Mouse (Mus musculus) cerebellum, postnatal 36 days (tissue): ENCODE measurements around the gene Map4k4.

Experiments used
- DNase-seq, 2 experiments: peaks; one replicate each; pipeline ENCODE4 v3.0.0; 2021 to 2022; ENCODE audit warnings: mixed read lengths in 2 of 2

Gene Map4k4

DNA sequence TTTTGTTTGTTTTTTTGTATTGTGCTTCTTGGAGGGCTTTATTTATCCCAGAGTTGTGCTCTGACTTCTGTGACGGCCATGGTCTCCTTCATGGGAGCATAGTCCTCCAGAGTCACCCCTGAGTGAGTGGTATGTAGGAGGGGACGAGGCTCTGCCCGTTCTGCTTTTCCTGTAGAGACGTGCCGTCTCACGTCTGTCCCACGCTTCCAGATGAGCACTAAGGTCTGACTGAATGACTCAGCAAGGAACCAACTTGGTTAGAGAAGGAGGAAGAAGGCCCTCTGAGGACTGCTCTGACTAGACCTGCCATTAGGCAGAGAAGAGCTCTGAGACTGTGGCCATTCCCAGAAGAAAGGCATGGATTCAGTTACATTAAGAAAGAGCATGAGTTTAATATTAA lies 68.3 kb downstream of the Map4k4 start:
- no peak for DNase-seq

DNA sequence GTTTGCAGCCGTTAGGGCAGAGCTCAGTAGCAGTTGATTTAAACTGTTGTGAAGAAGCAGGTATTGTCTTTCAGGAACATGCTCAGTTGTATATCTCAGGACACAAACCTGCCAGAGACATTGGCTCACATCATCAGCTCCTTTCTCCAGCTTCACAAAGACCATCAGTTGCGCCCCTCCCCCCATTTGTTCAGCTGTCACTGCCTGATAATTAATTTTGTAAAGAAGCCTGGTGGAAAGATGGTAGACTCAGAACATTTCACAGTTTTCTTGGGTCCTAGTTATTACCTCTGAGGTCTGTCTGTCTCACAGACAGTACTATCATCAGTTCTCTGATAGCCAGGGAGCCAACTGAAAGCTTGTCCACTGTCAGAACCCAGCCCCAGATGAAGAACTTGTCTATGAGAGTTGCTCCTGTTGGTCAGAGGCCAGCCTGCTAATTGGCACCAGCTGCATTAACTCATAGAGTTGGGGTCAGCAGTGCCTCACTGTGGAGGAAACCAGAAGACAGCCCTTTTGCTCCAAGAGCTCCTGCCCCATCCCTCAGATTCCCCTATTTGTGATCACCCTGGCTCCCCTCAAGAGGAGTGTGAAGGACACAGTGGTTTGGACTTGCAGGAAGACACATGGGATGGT lies 69.2 kb downstream of the Map4k4 start:
- no peak for DNase-seq

DNA sequence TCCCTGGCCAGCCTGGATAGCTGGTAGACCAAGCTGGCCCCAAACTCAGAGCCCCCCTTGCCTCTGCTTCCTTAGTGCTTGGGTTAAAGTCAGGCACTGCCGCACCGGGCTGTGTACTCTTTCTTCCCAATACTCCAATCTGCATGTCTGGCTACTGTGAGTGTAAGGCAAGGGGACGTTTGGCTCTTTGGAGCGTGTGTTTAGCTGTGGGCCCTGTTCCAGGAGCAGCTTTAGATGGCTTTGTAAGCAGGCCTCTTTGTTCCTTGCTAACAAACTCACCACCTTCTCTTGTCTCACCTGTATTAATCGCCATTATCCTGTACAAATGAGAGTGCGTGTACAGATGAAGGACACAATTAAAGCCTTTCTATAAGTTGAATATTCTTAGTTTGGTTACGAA lies 71.7 kb downstream of the Map4k4 start:
- DNase-seq, result no peak

DNA sequence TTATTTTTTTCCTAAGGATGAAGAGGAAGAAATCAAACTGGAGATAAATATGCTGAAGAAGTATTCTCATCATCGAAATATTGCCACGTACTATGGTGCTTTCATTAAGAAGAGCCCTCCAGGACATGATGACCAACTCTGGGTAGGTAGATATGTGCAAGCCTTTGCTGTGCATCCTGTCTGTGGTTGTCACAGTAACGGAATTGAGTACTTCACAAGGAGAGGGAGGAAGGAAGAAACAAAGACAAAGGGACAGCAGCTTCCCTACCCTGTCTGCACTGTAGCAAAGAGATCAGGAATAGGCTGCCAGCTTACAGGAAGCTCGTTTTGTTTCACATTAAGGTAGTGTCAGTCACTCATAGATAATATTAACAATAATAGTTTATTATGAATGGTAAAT lies 73.2 kb downstream of the Map4k4 start:
- no peak for DNase-seq

DNA sequence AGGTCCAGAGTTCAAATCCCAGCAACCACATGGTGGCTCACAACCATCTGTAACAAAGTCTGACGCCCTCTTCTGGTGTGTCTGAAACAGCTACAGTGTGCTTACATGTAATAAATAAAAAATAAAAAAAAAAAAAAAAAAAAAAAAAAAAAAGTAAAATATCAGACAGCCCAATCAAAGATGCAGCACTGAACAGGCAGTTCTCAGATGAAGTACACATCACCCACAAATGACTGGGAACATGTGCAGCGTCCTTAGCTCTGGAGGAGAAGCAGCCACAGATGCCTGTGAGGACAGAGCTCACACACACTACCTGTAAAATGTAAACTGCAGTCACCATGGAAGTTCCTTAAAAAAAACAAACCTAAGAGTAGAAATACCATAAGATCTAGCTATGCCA lies 74.3 kb downstream of the Map4k4 start:
- no peak for DNase-seq

DNA sequence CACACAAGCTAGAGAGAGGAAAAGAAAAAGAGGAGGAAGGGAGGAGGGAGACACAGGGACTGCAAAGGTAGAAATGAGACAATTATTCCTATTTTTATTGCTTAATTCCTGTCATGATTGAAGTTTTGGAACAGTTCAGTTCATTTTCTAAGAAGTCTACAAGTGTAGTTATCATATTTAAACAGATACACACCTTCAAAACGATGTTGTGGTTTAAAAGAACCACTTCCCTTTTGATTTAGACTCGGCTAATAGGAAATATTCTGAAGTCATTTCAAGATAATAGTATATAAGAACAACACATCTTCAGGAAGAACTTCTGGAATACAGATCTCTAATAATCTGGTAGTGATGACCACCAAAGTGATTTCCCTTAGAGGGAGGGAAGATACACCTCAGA lies 75.4 kb downstream of the Map4k4 start:
- DNase-seq, result no peak

DNA sequence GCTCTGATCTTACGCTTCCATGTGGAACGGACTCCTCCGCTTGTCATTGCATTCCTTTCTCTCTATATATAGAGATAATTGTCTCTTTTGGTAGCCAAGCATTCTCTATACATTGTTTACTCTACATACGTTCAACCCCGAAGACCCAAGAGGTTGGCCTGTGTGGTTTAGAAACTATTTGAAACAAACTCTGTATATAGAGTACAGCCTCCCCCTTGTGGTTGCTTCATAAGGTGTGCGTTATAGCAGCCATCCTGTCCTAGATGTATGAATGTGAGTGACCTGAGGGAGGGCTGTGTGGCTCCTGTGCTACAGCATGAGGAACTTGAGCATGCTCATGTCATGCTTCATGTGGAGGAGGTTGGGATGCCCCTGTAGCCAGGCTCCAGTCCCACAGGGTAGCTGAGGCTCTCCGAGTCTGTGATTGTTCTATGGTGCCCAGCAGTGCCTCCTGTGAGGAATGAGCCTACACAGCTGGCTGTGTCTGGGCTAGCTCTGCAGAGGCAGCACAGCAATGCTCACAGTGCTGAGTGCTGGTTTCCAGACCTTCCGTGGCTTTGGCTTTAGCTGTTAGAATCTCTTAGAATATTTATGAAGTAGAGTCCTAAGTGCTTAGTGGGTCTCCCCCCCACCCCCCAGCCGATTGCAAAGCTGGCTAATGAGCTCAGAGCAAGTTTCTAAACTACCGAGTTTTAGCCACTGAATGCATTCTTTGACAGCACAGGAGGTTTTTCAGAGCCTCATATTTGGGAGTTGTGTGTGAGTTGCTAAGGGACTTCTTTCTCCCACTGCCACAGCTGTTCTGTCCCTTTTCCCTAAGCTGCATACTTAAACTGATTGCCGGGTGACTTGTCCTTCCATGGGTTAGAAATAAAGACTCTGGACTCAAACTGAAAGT lies 76.4 kb downstream of the Map4k4 start:
- no peak for DNase-seq

DNA sequence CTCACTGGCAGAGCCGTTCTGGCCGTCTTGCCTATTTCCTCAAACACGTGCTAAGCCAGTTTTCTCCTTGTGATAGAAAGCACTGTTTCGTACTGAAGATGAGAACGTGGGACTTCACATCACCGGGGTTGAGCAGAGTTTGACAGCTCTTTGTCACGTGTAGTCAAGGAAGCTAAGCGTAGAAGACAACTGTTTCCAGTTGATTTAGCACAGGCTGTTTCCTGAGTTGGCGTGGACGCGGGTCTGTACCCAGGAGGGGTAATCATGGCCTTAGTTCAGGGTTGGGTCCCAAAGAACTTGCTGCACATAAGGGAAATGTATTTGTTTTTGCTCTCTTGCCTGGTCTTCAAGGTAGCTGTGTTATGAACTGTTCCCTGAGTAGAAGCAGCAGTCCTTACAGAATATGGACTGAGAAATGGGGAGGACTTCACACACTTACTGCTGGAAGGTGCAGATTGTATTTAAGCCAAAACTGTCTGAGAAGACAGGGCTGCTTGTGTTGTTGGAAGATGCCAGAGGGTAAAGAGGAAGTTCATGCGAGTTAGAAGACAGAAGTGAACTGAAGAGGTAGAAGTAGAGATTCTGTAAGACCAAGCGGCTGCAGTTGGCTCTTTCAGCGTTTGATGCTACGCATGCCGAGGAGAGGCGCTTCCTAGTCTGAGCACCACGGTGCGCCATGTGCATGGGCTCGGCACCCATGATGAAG lies 78.2 kb downstream of the Map4k4 start:
- DNase-seq, result no peak

DNA sequence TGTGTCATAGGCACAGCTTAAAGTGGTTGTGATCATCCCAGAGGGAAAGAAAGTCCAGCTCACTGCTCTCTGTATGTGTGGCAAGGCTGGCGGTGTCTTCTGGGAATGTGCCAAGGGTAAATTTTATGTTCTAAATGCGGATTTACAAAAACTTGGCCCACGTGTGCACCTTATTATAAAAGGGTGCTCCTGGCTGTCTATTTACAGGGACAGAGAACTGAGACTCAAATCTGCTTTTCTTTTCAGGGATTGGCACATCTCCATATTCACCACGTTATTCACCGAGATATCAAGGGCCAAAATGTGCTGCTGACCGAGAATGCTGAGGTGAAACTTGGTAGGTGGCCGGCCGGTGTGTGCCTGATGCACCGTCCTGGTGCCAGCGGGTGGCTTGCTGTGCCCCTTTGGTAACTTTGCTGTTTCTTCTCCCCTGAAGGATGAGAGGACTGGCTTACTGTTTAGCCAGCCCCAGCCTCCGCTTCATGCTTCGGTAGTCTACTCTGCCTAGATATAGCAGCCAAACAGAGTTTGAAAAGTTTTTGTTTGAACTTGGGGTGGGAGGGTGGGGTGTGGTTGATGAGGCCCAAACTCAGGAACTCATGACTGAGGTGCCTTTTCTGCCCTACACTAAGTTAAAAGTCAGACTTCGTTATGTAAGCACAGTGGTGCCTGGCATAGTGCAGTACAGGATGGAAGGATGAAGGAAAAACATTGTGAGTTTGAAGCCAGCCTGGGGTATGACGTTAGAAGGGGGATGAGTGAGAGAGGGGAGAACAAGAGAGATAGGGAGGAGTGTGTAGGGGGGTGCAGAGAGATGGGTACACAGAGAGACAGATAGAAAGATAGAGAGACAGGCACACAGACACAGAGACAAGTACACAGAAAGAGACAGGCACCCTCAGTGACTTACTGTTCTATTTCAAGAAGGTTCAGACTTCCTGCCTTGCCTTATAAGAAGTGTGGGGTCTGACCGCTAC lies 79.9 kb downstream of the Map4k4 start:
- no peak for DNase-seq

DNA sequence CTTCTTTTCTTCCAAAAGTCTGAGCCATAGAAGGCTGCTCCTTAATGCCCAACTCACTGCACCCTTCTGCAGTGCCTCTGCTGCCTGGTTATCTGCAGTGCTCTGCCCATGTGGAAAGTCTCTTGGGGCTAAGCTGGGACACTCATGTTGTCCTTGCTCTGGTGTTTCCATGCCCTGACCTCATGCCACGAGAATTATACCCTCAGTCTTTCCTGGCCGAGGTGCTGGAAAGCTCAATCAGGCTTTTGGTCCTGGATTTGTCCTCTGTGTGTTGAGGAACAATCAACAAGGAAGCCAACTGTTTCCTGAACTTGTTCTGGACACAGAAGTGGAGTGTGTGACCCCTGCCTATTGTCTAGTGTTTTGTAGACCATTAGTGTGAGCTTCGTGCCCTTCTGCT lies 81.3 kb downstream of the Map4k4 start:
- DNase-seq, result no peak

DNA sequence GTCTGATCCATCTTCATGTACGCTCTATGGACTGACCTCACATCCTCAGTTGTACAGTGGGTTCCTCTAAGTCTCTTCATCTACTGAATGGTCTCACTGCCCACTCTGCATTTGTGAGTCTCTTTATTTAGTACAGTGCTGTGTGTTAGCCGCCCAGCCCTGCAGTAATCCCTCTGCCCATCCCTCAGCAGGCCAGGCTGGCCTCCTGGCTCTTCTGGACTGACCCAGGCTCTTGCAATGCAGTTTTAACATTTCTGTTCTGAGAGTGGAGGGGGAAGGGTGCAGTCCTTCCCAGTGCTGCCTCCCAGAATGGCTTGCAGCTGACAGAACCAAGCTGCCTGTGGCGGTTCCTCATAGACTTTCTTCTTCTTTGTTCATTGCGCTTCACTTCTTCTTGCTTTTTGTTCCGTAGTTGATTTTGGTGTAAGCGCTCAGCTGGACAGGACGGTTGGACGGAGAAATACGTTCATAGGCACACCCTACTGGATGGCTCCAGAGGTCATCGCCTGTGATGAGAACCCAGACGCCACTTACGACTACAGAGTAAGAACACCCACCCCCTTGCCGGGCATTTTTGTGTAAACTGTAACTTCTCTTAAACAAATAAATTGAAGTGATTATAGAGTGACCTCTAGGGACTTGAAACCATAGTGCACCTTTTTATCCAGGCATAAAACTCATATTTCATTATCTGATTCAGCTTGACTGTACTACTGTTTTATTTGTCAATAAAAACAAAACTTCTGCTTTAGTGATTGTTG lies 82.2 kb downstream of the Map4k4 start:
- DNase-seq, result no peak

DNA sequence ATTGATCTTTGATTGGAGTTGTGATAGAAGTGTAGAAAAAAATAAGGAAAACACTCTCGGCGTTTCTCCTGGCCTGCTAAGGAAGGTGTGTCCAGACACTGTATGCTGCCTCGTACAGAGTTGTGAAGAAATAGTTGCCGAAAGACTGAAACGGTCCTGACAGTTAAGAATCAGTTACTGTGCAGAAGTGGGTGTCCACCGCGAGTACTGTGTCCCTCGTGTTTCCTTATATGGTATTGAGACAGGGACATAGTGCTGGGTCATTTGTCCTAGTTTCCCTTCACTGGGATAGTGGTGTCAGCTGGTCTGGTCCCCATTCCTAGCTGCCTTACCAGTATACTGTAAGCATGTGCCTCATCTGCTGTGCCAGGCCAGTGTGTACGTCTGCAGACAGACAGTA lies 83.6 kb downstream of the Map4k4 start:
- DNase-seq, result no peak

DNA sequence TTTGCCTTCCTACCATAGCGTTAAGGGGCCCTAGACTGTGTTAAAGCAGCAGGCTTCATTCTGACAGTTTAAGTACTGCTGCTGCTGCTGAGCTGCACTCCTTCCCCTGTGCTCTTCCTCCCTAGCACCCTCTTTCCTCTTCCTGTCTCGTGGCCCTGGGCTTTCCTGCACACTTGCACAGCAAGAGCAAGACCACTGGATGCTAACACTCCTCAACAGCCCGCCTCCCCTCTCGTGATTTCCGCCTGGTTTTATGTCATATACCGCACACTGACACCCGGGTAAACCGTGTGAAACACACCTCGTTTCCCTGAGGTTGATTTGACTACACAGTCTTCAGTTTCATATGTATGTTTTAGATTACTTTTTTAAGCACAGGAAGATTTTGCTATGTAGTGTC lies 86.1 kb downstream of the Map4k4 start:
- DNase-seq, result no peak

DNA sequence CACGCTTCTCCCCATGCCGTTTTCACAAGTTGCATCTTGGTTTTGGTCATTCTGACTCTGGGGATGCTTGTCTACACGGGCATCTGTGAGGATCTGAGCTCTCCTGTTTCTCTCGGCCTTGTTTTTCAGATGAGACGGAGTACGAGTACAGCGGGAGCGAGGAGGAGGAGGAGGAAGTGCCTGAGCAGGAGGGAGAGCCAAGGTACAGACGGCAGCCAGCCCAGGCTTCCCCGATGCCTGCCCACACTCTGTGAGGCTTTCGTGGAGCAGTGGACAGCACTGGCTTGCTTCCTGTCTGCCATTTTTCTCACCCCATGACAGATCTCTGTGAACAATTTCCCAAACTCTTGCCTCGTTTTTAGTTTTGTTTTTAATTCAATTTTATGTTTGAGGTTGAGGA lies 88.1 kb downstream of the Map4k4 start:
- no peak for DNase-seq

DNA sequence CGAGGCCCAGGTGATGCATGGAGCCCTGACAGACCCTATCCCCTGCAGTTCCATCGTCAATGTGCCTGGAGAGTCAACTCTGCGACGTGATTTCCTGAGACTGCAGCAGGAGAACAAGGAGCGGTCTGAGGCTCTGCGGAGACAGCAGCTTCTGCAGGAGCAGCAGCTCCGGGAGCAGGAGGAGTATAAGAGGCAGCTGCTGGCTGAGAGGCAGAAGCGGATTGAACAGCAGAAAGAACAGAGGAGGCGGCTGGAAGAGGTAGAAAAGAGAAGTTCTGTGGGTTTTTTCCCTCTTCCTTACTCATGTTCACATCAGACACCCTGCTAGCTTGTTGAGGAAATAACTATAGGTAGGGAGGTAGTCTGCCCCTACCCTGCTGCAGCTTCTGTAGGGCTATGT lies 89.3 kb downstream of the Map4k4 start:
- DNase-seq, result no peak

DNA sequence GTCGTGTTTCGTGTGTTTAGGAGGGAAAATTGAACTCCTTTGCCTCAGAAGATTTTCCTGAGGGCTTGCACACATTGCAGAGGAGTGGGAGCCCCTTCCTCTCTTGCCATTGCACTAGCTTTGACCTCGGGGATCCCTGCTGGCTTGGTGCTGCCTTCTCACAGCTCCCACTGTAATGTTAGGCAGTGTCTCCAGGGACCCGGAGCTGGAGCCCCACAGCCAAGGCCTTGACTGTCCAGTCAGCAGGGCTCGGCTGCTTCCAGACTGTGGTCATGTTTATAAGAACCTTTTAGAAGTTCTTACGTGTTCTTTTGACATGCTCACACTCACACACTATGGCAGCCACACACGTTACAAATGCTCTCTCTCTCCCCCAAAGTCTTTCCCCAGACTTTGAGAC lies 93.2 kb downstream of the Map4k4 start:
- DNase-seq, result no peak

DNA sequence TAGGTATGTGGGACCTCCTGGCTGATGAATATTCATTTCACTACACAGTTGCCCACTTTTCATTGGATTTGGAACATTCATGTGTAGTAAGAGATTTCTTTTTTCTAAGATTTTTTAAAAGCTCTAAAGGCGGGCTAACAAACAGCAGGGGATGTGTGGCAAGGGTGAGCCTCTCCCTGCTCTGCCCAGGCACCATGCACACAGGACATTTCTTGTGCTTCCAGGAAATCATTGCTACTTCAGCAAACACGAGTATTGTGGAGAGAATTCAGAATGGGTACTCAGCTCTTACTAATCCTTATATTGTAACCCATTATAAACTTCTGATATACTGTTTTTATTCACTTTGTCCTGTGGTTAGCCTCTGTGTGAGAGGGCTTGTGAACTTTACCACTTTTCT lies 94.9 kb downstream of the Map4k4 start:
- no peak for DNase-seq

DNA sequence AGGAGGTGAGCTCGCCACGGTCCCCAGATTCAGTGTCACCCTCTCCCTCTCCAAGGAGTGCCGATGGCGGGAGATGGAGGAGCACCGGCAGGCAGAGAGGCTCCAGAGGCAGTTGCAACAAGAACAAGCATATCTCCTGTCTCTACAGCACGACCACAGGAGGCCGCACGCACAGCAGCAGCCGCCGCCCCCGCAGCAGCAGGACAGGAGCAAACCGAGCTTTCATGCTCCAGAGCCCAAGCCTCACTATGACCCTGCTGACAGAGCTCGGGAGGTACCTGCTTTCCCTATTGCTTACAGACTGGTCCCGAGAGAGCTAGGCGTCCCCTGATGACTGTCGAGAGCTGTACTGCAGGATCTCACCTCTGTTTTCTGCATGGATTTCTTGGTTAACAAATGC lies 99.8 kb downstream of the Map4k4 start:
- DNase-seq, result no peak

DNA sequence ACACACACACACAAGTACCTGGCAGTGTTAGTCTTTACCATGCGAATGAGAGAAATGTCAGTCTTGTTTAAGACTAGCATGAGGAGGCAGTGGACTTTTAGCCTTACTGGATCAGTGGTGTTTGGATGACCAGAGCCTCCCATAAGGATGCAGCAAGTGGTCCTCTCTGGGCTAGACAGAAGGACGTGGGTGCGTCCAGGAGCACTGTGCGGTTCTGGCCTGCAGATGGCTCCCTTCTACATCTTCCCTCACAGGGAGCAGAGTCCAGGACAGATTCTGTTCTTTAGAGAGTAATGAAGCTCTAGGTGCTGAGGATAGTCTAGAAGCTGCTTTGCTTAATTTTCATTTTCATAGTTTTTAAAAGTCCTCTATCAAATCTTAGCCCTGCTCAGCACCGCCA lies 100.2 kb downstream of the Map4k4 start:
- peak; percentile 54 to 60 for DNase-seq

DNA sequence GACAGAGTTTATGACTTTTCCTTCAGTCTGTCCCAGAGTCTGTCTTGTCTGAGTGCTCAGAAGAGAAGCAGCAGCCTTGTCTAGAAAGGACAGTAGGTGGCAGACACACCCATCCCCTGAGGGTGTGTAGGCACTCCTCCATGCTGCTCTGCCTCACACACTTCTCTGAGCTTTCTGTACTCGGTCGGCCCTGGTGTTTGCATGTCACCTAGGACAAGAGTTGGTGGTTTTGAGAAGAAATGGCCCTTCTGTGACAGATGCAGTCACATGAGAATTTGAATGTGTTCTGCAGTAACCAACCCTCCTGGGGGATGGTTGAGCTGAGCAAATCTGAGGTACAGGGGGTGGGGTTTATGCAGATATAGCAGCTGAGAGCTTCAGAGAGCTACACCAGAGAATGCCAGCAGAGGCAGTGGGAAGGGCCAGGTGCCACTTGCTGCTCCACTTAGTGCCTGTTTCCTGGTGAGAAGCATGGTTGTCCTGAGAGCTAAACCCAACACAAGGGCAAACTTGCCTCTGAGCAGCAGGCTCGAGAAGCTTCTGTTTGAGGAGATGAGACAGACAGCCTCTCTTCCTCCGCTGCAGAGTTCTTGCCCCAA lies 101.5 kb downstream of the Map4k4 start:
- no peak for DNase-seq

DNA sequence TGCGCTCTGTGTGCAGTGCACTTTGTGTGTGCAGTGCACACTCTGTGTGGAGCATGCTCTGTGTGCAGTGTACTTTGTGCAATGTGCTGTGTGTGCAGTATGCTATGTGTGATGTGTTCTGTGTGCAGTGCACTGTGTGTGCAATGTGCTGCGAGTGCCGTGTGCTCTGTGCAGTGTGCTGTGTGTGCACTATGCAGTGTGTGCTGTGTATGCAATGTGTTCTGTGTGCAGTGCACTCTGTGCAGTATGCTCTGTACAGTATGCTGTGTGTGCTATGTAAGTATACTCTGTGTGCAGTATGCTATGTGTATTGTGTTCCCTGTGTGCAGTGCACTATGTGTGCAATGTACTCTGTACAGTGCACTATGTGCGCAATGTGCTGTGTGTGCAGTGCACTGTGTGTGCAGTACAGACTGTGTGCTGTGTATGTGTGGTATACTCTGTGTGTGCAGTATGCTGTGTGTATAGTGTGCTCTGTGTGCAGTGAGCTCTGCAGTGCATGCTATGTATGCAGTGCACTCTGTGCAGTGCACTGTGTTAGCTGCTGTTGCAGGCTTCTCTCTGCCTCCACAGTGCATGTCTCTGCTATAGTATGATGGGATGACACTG lies 105.4 kb downstream of the Map4k4 start:
- DNase-seq, result no peak
